Mouse (Mus musculus) testis, adult 2 months (tissue): ENCODE data around the gene Bicral.

Experiments
- CTCF ChIP-seq: fragments of 200-500 bp; IDR thresholded peaks from 2 replicates; pipeline ENCODE4 v1.5.1; 2012; ENCODE audit warnings: low read depth, mild to moderate bottlenecking, inconsistent platforms, low read length, moderate library complexity; ENCODE audit not compliant: control insufficient read depth, insufficient read depth, insufficient replicate concordance
- POLR2A ChIP-seq: fragments of 200-500 bp; IDR thresholded peaks from 2 replicates; pipeline ENCODE4 v1.6.1; 2012; ENCODE audit warnings: low read depth, mild to moderate bottlenecking, inconsistent platforms, low read length, moderate library complexity; ENCODE audit not compliant: control insufficient read depth

- TF ChIP-seq CTCF (no peak), POLR2A (no peak)
Observed at GRCm38 (mm10) chr17:46832981-46833305, 25.3 kb downstream of the Bicral start.
